Mouse (Mus musculus) hindbrain, embryonic 12.5 days (tissue): ENCODE data around the gene Tmem150a. TPM values are rescaled to one million over a fixed set of nuclear protein-coding genes. Genes with fewer than 3 reads are reported as not detected.

ENCODE experiments used
- ATAC-seq: fragments of 200-750 bp; cut with Nextera tagmentation; 2 replicates; pipeline ENCODE4 v1.8.0; 2017; ENCODE audit warnings: moderate TSS enrichment; ENCODE audit not compliant: low FRiP score
- H3K27ac ChIP-seq: fragments of 300-500 bp; sonication (generic); 2 replicates; pipeline ENCODE4 v1.5.1; 2016; ENCODE audit warnings: mild to moderate bottlenecking
- H3K27me3 ChIP-seq: fragments of 300-500 bp; sonication (generic); 2 replicates; pipeline ENCODE4 v1.6.1; 2016; ENCODE audit warnings: mild to moderate bottlenecking
- H3K36me3 ChIP-seq: fragments of 300-500 bp; sonication (generic); 2 replicates; pipeline ENCODE4 v1.6.1; 2016; ENCODE audit warnings: mild to moderate bottlenecking
- H3K4me1 ChIP-seq: fragments of 300-500 bp; sonication (generic); 2 replicates; pipeline ENCODE4 v1.6.1; 2016
- H3K4me2 ChIP-seq: fragments of 300-500 bp; sonication (generic); replicated peaks from 2 replicates; pipeline ENCODE4 v1.6.1; 2016; ENCODE audit warnings: mild to moderate bottlenecking
- H3K4me3 ChIP-seq: fragments of 300-500 bp; sonication (generic); 2 replicates; pipeline ENCODE4 v1.5.1; 2016; ENCODE audit warnings: mild to moderate bottlenecking
- H3K9ac ChIP-seq: fragments of 300-500 bp; sonication (generic); 2 replicates; pipeline ENCODE4 v1.6.1; 2016; ENCODE audit warnings: mild to moderate bottlenecking, moderate library complexity
- H3K9me3 ChIP-seq: fragments of 300-500 bp; sonication (generic); replicated peaks from 2 replicates; pipeline ENCODE4 v1.6.1; 2016; ENCODE audit warnings: mild to moderate bottlenecking
- WGBS: fragments of 180-500 bp; shearing (Covaris S2); methylation state at CpG from one replicate; pipeline ENCODE4 v1.1.7; 2016; 5-methylcytosine and 5-hydroxymethylcytosine counted together
- polyA plus RNA-seq: library from polyadenylated mRNA; unstranded; fragments of >200 nt; fragmentation: Nextera tagmentation; extraction: Ambion mirVana; gene quantifications from 2 replicates; pipeline ENCODE4 v1.2.1, GENCODE M21; 2016

The Tmem150a gene
- polyA plus RNA-seq, 1 experiment from 2014 or later, result 10.0 TPM

DNA sequence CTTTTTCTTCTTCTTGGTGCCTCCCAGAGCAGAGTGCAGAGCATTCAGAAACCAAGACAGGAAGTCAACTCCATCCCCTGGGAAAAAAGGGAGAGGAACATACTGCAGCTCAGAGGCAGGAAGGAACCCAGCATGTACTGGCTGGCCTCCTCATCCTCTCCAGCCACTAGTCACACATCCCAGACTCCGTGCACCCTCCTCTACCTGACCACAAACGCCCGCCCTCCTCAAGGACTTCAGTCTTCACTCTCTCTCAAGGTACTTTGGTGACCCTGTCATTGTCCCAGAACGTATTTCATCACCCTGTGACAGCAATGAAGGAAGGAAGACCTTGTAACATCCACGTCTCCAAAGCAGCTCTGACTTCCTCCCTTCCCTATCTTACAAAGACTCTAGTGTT, 22.1 kb upstream of the Tmem150a start:
- no peak overlapping the region for H3K9ac ChIP-seq
- no peaks in the 10 kb centered on the region for H3K27me3 ChIP-seq
- H3K9me3 ChIP-seq, result no peaks in the 10 kb centered on the region
- H3K36me3 ChIP-seq, result peaks cover 87% of the 10 kb centered on the region
- H3K4me2 ChIP-seq, result no peak overlapping the region
- H3K4me1 ChIP-seq, result no peaks in the 10 kb centered on the region
- 80% methylated on average over 5 of the region's 5 CpGs for WGBS
- no peak overlapping the region for H3K4me3 ChIP-seq
- no peak overlapping the region for H3K27ac ChIP-seq
- no peak for ATAC-seq

DNA sequence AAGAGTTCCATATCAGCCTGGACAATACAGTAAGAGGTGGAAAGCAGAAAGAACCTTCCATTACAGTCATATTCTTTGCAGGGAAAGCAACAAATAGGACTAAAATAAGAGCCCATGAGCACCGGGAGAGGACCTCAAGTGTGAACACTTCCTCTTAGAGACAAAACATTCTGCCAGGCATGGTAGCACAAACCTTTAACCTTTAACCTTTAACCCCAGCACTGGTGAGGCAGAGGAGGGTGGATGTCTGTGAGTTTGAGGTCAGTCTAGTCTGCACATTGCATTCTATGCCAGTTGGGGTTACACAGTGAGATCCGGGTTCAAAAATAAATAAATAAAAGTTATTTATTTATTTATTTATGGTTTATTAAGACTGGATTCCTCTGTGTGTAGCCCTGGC, 14.8 kb upstream of the Tmem150a start:
- ATAC-seq, result no peak
- no peak overlapping the region for H3K9ac ChIP-seq
- H3K9me3 ChIP-seq, result no peaks in the 10 kb centered on the region
- H3K4me1 ChIP-seq, result peaks cover 13% of the 10 kb centered on the region
- peaks cover 42% of the 10 kb centered on the region for H3K36me3 ChIP-seq
- H3K4me3 ChIP-seq, result no peak overlapping the region
- no peaks in the 10 kb centered on the region for H3K27me3 ChIP-seq
- WGBS, result 60% methylated on average over 2 of the region's 2 CpGs
- no peak overlapping the region for H3K27ac ChIP-seq
- no peak overlapping the region for H3K4me2 ChIP-seq

DNA sequence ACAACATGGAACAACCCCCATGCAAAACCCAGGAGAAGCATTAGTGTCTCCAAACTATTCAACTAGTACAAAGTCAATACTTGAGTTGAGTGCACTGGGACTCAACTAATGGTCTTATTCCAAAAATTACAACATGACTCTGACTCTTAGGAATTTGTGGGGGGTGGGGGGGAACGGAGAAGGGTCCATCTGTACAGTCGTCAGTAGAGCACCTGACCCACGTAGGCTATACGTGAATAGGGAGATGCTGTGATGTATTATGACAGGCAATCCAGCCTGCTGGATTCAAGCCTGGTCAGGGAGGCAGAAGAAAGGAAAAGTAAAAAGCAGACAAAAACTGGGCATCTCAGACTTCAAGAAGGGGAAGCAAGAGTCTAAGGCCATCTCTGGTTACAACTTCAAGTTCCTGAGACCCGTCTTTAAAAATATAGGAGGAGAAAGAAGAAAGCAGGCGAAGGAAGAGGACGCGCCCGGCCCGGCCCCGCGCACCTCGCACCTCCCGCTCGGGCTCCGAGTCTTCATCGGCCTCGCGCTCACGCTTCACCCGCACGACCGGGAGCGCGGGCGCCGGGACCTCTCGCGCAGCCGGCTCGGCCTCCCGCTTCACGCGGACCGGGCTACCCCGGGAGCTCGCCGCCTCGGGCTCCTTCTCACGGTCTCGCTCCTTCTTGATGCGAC, 10.7 kb upstream of the Tmem150a start:
- no peaks in the 10 kb centered on the region for H3K27me3 ChIP-seq
- H3K27ac ChIP-seq, result peak overlapping the region; percentile 41
- peak overlapping the region; percentile 90 for H3K9ac ChIP-seq
- peak overlapping the region; percentile 92 for H3K4me3 ChIP-seq
- H3K36me3 ChIP-seq, result peaks cover 15% of the 10 kb centered on the region
- WGBS, result 2% methylated on average over 32 of the region's 42 CpGs
- peak; percentile 46 for ATAC-seq
- peak overlapping the region; percentile 95 for H3K4me2 ChIP-seq
- peaks cover 34% of the 10 kb centered on the region for H3K4me1 ChIP-seq
- H3K9me3 ChIP-seq, result no peaks in the 10 kb centered on the region

GRCm38 (mm10) chr6:72345074-72345567, 10.1 kb upstream of the Tmem150a start, which contains the start of gene Usp39:
Gene Usp39, minus strand, starts transcription at chr6:72345184.
- Histone ChIP-seq H3K4me2 (peak within 1 kb of the TSS; percentile 95), H3K9ac (peak within 1 kb of the TSS; percentile 90), H3K27ac (peak within 1 kb of the TSS; percentile 41), H3K9me3 (no peaks in the 10 kb centered on the region), H3K4me1 (peaks cover 34% of the 10 kb centered on the region), H3K4me3 (peak within 1 kb of the TSS; percentile 92), H3K27me3 (no peaks in the 10 kb centered on the region), H3K36me3 (peaks cover 16% of the 10 kb centered on the region)
- peak; percentile 77 for ATAC-seq
- under 1% methylated on average over 30 of the region's 30 CpGs for WGBS

DNA sequence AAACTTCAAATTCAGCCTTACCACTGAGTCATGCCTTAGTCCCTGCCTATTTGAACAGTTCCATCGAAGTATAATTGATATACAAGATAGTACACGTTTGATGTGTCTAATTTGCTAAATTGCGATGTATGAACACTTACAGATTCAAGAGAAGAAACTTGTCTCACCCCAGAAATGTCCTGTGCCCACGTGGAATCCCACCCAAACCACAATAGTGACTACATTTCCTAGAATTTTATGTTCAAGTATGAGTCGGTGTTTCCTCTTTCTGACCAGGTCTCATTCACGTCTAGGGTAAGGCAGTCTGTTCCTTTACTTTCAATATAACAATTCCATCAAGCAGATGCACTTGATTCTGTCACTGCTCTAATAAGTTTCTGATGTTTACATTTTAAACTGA, 9.6 kb upstream of the Tmem150a start:
- no peak for ATAC-seq
- Histone ChIP-seq H3K27me3 (no peaks in the 10 kb centered on the region), H3K4me3 (no peak overlapping the region), H3K9me3 (no peaks in the 10 kb centered on the region), H3K27ac (no peak overlapping the region), H3K4me1 (peaks cover 34% of the 10 kb centered on the region), H3K9ac (peak overlapping the region; percentile 90; the same call in 1 of the 2 replicates), H3K36me3 (peaks cover 20% of the 10 kb centered on the region), H3K4me2 (peak overlapping the region; percentile 95)
- 47% methylated on average over 6 of the region's 6 CpGs for WGBS

DNA sequence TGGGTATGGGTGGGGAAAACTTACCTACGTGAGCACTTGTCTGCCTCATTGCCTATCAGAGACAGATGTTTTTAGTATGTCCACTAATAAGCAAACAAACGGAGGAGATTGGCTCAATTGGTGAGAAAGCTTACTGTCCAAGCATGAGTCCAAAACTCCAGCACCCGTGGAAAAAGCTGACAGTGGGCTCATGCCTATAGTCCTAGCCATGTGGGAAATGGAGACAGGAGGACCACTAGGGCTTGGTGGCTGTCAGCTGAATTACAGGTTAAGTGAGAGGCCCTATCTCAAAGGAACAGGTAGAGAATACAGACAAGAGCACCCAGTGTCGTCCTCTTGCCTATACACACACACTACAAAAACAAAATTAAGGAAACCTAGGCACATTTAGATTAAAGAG, 9.0 kb upstream of the Tmem150a start:
- Histone ChIP-seq H3K4me1 (peaks cover 34% of the 10 kb centered on the region), H3K4me2 (peak overlapping the region; percentile 84; the same call in 1 of the 2 replicates), H3K4me3 (no peak overlapping the region), H3K36me3 (peaks cover 24% of the 10 kb centered on the region), H3K9ac (no peak overlapping the region), H3K27me3 (no peaks in the 10 kb centered on the region), H3K9me3 (no peaks in the 10 kb centered on the region), H3K27ac (no peak overlapping the region)
- ATAC-seq, result no peak
- WGBS, result 84% methylated on average over 4 of the region's 4 CpGs

GRCm38 (mm10) chr6:72347166-72347941, 7.9 kb upstream of the Tmem150a start, which contains the start of gene 0610030E20Rik:
Gene 0610030E20Rik, plus strand, starts transcription at chr6:72347317.
- WGBS, result 0% methylated on average over 72 of the region's 72 CpGs
- ATAC-seq, result peak; percentile 67
- peak within 1 kb of the TSS; percentile 84 for H3K4me2 ChIP-seq

DNA sequence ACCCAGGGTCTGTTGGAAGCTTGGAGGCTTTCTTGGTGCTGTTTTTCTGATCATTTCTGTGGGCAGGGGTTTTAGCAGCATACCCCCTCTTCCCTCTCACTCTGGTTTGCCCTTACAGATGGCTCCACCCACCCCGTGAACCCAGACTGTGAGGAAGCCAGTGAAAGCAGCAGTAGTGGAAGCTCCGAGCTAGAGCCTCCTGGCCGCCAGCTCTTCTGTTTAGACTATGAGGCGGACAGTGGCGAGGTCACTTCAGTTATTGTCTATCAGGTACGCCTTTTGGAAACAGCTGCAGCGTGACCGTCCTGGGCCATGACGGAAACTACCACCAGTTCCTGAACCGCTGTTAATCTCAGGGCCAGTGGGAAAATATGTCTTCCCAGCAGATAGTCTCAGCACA, 6.8 kb upstream of the Tmem150a start:
- H3K4me3 ChIP-seq, result 0 out of 2 replicates have a peak overlapping the region, but pooled peaks have one; percentile 76

More at GRCm38 (mm10) chr6:72347166-72347941, 7.9 kb upstream of the Tmem150a start, which contains the start of gene 0610030E20Rik:
- Histone ChIP-seq H3K27ac (peak within 1 kb of the TSS; percentile 83), H3K9ac (peak within 1 kb of the TSS; percentile 91), H3K36me3 (peaks cover 24% of the 10 kb centered on the region), H3K4me1 (peaks cover 34% of the 10 kb centered on the region), H3K9me3 (no peaks in the 10 kb centered on the region), H3K4me3 (peak within 1 kb of the TSS; percentile 76), H3K27me3 (no peaks in the 10 kb centered on the region)

DNA sequence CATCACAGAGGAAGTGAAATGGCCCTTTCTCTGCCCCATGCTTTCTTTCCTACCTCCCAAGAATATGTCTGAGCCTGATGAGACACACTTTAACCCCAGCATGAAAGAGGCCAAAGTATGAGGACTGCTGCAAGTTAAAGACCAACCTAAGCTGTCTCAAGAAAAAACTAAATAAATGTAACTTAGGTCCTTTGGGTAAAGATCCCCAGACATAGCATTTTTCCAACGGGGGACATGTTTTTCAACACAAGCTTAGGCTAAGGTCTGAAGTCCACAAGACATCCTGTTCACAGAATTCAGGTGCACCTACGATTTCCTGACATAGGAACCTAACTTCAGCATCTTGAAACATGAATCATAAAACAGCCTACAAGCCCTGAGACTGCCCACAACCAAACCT, 5.0 kb upstream of the Tmem150a start:
- Histone ChIP-seq H3K27me3 (no peaks in the 10 kb centered on the region; the same call in 1 of the 2 replicates), H3K4me1 (peaks cover 34% of the 10 kb centered on the region), H3K9ac (no peak overlapping the region), H3K4me2 (no peak overlapping the region), H3K9me3 (no peaks in the 10 kb centered on the region), H3K36me3 (peaks cover 24% of the 10 kb centered on the region), H3K27ac (no peak overlapping the region), H3K4me3 (no peak overlapping the region)
- 99% methylated on average over 2 of the region's 2 CpGs for WGBS
- ATAC-seq, result no peak

More for the DNA sequence above, 6.8 kb upstream of the Tmem150a start:
- no peak overlapping the region for H3K9ac ChIP-seq
- 77% methylated on average over 10 of the region's 10 CpGs for WGBS
- no peak for ATAC-seq
- peak overlapping the region; percentile 84 for H3K4me2 ChIP-seq
- H3K27me3 ChIP-seq, result no peaks in the 10 kb centered on the region
- no peak overlapping the region for H3K27ac ChIP-seq
- H3K36me3 ChIP-seq, result peaks cover 24% of the 10 kb centered on the region
- H3K9me3 ChIP-seq, result no peaks in the 10 kb centered on the region
- H3K4me1 ChIP-seq, result peaks cover 36% of the 10 kb centered on the region

DNA sequence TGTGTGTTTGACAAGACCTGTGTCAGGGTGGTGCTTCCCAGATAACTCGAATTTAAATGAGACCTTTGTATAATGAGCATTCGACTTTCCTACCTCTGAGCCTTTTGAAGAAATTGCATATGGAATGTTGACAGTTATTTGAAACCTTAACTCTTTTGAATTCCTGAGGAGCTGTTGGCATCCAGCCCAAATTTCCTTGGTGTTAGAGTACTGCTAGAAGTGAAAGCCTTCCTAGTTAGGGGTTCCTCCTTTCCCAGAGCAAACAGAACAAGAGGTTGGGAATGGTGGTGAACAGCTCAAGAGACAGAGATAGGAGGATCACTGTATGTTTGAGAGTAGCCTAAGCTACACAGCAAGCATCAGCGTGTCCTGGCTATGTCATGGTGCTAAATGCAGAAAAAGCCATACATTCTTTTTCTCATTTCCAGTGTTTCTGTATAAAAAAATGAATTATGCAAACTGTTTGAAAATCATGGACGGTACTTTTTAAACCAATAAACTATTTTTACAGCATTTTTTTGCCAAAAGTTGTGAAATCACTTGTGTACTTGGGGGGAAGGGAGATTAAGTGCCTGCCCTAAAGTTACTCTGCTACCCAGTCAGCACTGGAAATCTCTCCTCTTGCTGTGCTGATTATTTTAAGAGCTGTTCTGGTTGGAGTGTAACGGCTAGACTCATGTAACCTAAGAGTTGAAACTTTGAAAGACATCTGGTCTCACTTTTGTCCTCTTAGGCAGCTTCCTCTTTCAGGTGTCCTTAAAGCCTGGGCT, 2.4 kb upstream of the Tmem150a start:
- no peak overlapping the region for H3K4me3 ChIP-seq
- H3K27ac ChIP-seq, result peak overlapping the region; percentile 12
- no peak for ATAC-seq
- no peak overlapping the region for H3K9ac ChIP-seq
- no peaks in the 10 kb centered on the region; the same call in 1 of the 2 replicates for H3K27me3 ChIP-seq
- H3K4me2 ChIP-seq, result no peak overlapping the region
- 72% methylated on average over 5 of the region's 5 CpGs for WGBS
- peaks cover 26% of the 10 kb centered on the region for H3K4me1 ChIP-seq
- no peaks in the 10 kb centered on the region for H3K9me3 ChIP-seq
- peaks cover 27% of the 10 kb centered on the region for H3K36me3 ChIP-seq

DNA sequence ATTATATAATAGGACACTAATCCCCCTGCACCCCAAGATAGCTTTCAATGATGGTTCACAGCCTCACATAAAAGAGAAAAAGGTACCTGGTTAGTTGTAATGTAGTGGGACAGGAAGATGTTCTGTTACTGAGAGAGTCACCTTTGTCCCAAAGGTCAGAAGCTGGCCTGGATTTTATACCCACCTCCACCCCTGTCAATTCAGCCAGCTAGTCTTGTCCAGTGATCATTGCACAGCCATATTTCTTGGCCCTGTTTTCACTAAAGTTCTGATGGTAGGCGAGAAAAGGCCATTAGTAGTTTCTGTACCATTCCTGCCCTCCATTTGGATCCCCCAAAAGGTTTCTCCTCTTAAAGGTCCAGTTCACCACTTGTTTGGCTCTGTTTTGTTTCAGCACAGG, 1.2 kb upstream of the Tmem150a start:
- no peak for ATAC-seq
- Histone ChIP-seq H3K27ac (no peak overlapping the region), H3K9me3 (no peaks in the 10 kb centered on the region), H3K4me1 (peaks cover 18% of the 10 kb centered on the region), H3K9ac (no peak overlapping the region), H3K4me3 (no peak overlapping the region), H3K4me2 (no peak overlapping the region), H3K27me3 (no peaks in the 10 kb centered on the region; the same call in 1 of the 2 replicates), H3K36me3 (peaks cover 34% of the 10 kb centered on the region)
- 81% methylated on average over 1 of the region's 1 CpGs for WGBS
